ENCODE assay signal across 7 mouse cellular contexts in genomic region chr1:73998925-73999375, GRCm38 (mm10).
A peak's percentile ranks its signal among the peaks of the same experiment; 100 is the strongest.
DNase-seq lines count a peak whose midpoint lies in the region; ATAC-seq and TF ChIP-seq lines count a peak whose summit lies in the region.

No protein-coding gene starts in this region.

- peak overlapping the region; percentile 62 for H3K9ac ChIP-seq in heart, embryonic 16.5 days (ENCODE audit: low read length)
- no peak overlapping the region for H3K9ac ChIP-seq in lung, embryonic 15.5 days

- peak overlapping the region; percentile 8 for H3ac ChIP-seq in C2C12 (ENCODE audit: control insufficient read depth, insufficient read length, low read depth)

- H3K79me2 ChIP-seq in C2C12 (ENCODE audit: control insufficient read depth, insufficient read depth): peaks cover 58% of the 10 kb centered on the region

- H3K9me3 ChIP-seq in heart, embryonic 16.5 days (replicated peaks; ENCODE audit: control insufficient read depth, low read length): no peaks in the 10 kb centered on the region
- H3K9me3 ChIP-seq in lung, embryonic 15.5 days: no peaks in the 10 kb centered on the region

- H3K4me2 ChIP-seq in heart, embryonic 16.5 days (ENCODE audit: low read depth, low read length): peak overlapping the region; percentile 62
- H3K4me2 ChIP-seq in lung, embryonic 15.5 days: peak overlapping the region; percentile 9

- peaks cover 89% of the 10 kb centered on the region for H3K4me1 ChIP-seq in heart, embryonic 16.5 days (ENCODE audit: control insufficient read depth, insufficient read depth, low read length)
- peaks cover 95% of the 10 kb centered on the region for H3K4me1 ChIP-seq in lung, embryonic 15.5 days

- H3K4me3 ChIP-seq in C2C12 (ENCODE audit: insufficient read depth, poor library complexity, severe bottlenecking): no peak overlapping the region
- H3K4me3 ChIP-seq in heart, embryonic 16.5 days (ENCODE audit: low read length): peak overlapping the region; percentile 7; the same call in 1 of the 2 replicates
- H3K4me3 ChIP-seq in lung, embryonic 15.5 days: no peak overlapping the region

- peaks cover 40% of the 10 kb centered on the region for H3K36me3 ChIP-seq in C2C12 (ENCODE audit: control insufficient read depth, insufficient read depth)
- H3K36me3 ChIP-seq in heart, embryonic 16.5 days (ENCODE audit: control insufficient read depth, insufficient read depth): peaks cover 22% of the 10 kb centered on the region
- peaks cover 19% of the 10 kb centered on the region; the same call in 1 of the 2 replicates for H3K36me3 ChIP-seq in lung, embryonic 15.5 days

- no peaks in the 10 kb centered on the region for H3K27me3 ChIP-seq in C2C12 (ENCODE audit: control insufficient read depth, insufficient read depth, insufficient read length)
- H3K27me3 ChIP-seq in heart, embryonic 16.5 days (ENCODE audit: control insufficient read depth, insufficient read depth, low read length): no peaks in the 10 kb centered on the region
- H3K27me3 ChIP-seq in lung, embryonic 15.5 days: no peaks in the 10 kb centered on the region

- peak overlapping the region; percentile 94 for H3K27ac ChIP-seq in heart, embryonic 16.5 days (ENCODE audit: low read length)
- peak overlapping the region; percentile 96 for H3K27ac ChIP-seq in lung, embryonic 15.5 days

- TF ChIP-seq CTCF in C2C12 (IDR thresholded peaks at IDR 0.05; ENCODE audit: control insufficient read depth, insufficient read depth, insufficient read length): no peak

- DNase-seq in adrenal gland, postnatal 10 days: peak; percentile 68
- no peak for DNase-seq in ovary, postnatal 10 days (ENCODE audit: low spot score)
- DNase-seq in thymus, postnatal 36 days: no peak
- no peak for DNase-seq in gastrocnemius, postnatal 25 days

- WGBS in heart, embryonic 16.5 days: 26% methylated on average over 5 of the region's 5 CpGs
- WGBS in lung, embryonic 15.5 days: 22% methylated on average over 5 of the region's 5 CpGs

- peaks cover 16% of the 10 kb centered on the region for H3K79me3 ChIP-seq in C2C12 (ENCODE audit: low read depth)

- peak; percentile 32 for ATAC-seq in heart, embryonic 16.5 days (replicated peaks; ENCODE audit: extremely low read depth, insufficient read depth, low FRiP score)
- ATAC-seq in lung, embryonic 15.5 days (ENCODE audit: borderline replicate concordance, extremely low read depth, low FRiP score, low TSS enrichment): peak; percentile 60

TF ChIP-seq in C2C12, 6 proteins besides CTCF, POLR2A, EP300 and RAD21:
- TF ChIP-seq CEBPB (IDR thresholded peaks at IDR 0.05; ENCODE audit: low read depth): no peak
- TF ChIP-seq FOSL1 (IDR thresholded peaks at IDR 0.05; ENCODE audit: insufficient read depth, low read length, poor library complexity, severe bottlenecking): no peak
- peak; percentile 55 for TF ChIP-seq MYOD1 (IDR thresholded peaks at IDR 0.05; ENCODE audit: control insufficient read depth, insufficient read length, low read depth)
- peak; percentile 16 for TF ChIP-seq USF1 (IDR thresholded peaks at IDR 0.05; ENCODE audit: low read depth)
